Mouse (Mus musculus) embryonic fibroblast, embryonic 13.5 days (primary cell): Measurements from ENCODE around the gene Odf3l2.

Experiments
- CTCF ChIP-seq: IDR thresholded peaks from 2 replicates; pipeline ENCODE4 v1.5.1; 2011; ENCODE audit warnings: mild to moderate bottlenecking, control low read depth, low read length, moderate library complexity, borderline replicate concordance; ENCODE audit not compliant: insufficient read depth
- POLR2A ChIP-seq: IDR thresholded peaks from 2 replicates; pipeline ENCODE4 v1.6.1; 2011; ENCODE audit warnings: low read depth, mild to moderate bottlenecking, control low read depth, low read length, moderate library complexity

DNA sequence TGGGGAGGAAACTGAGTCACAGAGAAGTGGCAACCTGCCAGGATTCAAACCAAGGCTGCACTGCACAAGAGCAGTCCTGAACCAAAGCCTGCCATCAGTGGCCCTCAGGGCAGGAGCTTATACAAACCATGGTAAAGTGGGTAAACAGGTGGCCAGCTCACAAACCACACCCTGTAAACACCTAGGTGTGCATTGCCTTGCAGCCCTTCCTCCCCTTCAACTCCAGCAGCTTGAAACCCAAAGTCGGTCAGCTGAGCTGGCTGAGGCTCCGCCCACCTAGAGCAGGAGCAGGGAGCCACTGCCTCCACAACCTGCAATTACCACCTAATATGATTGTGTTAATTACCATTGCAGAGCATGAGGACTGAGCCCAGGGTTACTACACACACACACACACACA is 37.6 kb downstream of the Odf3l2 start:
- TF ChIP-seq CTCF (no peak), POLR2A (no peak)
